Mouse (Mus musculus): Measurements from ENCODE around the gene Arap1. TPM values are rescaled to one million over a fixed set of nuclear protein-coding genes. Genes with fewer than 3 reads are reported as not detected.

The Arap1 gene
- polyA plus RNA-seq, 1 experiment from 2014 or later, result 24.6 TPM

DNA sequence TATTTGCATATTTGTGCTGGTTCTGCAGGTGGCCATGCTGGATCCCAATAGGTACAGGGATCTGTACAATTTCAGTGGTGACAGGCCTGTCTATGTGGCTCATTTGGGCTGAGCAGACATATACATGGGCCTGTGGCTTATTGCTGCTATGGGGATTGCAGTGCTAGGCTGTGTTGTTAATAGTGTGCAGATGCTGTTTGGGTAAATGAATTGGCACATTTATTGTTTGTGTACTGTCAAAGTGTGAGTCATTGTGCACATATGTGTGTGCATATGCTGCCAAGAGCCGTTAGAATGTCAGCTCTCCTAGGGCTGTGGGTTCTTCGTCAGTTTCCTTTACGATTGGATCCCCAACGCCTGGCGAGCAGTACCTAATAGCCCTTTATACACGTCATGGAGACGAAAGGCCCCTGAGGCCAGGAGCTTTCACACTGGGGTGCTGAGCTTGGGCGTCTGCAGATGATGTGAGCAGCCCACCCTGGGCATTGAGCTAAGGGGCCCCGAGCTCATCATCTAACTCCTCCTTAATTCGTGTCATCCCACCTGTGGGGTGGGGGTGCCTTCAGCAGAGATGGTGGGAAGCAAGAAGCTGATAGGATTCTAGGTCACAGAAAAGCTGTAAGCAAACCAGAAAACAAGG is 29.0 kb downstream of the Arap1 start:
- no peak for DNase-seq (ENCODE audit: low spot score)
- Histone ChIP-seq H3K36me3 (no peaks in the 10 kb centered on the region), H3K9me3 (no peaks in the 10 kb centered on the region), H3K4me3 (no peak overlapping the region), H3K4me1 (peaks cover 38% of the 10 kb centered on the region), H3K27me3 (ENCODE audit: insufficient read depth, poor library complexity, severe bottlenecking) (peaks cover 17% of the 10 kb centered on the region), H3K27ac (peak overlapping the region; percentile 84; the same call in 1 of the 2 replicates)
- WGBS, result 82% methylated on average over 10 of the region's 10 CpGs

DNA sequence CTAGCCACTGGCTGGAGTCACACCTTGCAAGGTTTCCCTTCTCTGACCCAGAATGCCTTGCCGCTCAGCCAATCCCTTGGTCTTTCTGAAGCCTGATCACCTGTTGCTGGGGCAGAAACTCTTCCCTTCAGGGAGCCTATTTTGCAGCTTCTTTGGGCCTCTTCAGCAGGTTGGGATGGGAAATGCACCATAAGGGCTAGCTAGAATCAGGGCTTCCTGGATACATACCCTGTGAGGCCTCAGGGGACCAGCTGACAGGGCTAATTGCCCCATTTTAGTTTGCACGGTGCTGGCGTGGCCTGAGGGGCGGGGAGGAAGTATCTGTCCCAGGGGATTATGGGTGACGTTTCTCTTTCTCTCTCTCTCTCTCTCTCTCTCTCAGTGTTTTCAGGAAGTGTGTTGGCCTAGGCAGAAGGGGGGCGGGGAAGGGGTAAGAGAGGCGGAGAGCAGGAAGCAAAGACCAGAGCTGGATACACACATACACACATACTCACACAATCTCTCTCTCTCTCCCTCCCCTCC is 29.9 kb downstream of the Arap1 start:
- H3K9me3 ChIP-seq, result no peaks in the 10 kb centered on the region
- peak overlapping the region; percentile 37 for H3K4me3 ChIP-seq
- WGBS, result 29% methylated on average over 7 of the region's 7 CpGs

DNA sequence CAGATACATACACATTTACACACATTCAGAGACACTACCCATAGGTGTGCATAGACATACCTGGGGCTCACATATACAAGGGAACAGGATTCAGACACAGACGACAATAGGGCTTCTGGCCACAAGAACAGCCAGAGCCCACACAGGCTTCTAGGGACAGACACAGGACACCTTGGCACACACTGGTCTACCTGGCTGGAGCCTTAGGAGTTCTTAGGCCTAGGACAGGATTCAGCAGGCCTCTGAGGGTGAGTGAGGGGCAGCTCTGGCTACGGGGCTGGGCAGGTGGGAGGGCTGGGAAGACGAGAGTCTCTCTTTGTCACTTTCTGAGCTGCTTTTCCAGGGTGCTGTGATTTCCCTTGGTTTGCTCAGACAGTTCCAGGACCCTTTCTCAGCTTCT is 30.4 kb downstream of the Arap1 start:
- H3K9me3 ChIP-seq, result no peaks in the 10 kb centered on the region
- peak overlapping the region; percentile 84 for H3K27ac ChIP-seq
- H3K27me3 ChIP-seq (ENCODE audit: insufficient read depth, poor library complexity, severe bottlenecking), result peaks cover 5% of the 10 kb centered on the region
- H3K36me3 ChIP-seq, result no peaks in the 10 kb centered on the region
- peaks cover 45% of the 10 kb centered on the region for H3K4me1 ChIP-seq
- peak overlapping the region; percentile 37; the same call in 1 of the 2 replicates for H3K4me3 ChIP-seq
- 63% methylated on average over 3 of the region's 3 CpGs for WGBS
- no peak for DNase-seq (ENCODE audit: low spot score)

More for the DNA sequence above, 29.9 kb downstream of the Arap1 start:
- peak overlapping the region; percentile 84 for H3K27ac ChIP-seq
- H3K36me3 ChIP-seq, result no peaks in the 10 kb centered on the region
- H3K27me3 ChIP-seq (ENCODE audit: insufficient read depth, poor library complexity, severe bottlenecking), result peaks cover 9% of the 10 kb centered on the region
- DNase-seq (ENCODE audit: low spot score), result no peak
- H3K4me1 ChIP-seq, result peaks cover 46% of the 10 kb centered on the region

DNA sequence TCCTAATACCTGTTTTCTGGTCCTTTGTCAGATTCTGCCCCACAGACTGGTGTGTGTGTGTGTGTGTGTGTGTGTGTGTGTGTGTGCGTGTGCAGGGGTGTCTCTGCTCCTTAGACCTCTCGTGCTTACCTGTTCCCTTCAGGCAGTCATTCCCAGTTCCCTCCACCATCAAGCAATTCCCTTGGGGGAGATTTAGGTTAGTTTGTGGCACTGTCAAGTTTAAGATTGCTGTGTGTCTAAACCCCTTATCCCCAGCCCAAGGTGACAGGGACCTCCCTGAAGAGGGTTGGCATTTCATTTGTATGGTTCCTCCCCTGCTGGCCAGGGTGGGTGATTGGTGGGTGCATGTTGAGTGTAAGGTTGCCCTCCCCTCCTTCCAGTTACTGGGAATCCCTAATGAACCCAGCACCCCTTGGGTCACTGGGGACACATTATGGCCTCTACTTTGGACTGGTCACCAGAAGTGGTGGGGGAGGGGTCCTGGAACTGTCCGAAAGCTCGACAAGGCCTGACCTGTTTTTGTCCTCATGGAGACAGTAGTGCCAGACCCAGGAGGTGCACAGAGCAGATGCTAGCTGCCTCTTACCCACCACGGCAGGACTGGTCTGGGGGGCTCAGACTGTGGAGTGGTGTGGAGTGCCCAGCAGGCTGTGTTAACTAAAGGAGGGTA is 31.1 kb downstream of the Arap1 start:
- Histone ChIP-seq H3K4me1 (peaks cover 48% of the 10 kb centered on the region), H3K27ac (peak overlapping the region; percentile 84), H3K4me3 (0 out of 2 replicates have a peak overlapping the region, but pooled peaks have one; percentile 37), H3K9me3 (no peaks in the 10 kb centered on the region), H3K36me3 (no peaks in the 10 kb centered on the region), H3K27me3 (ENCODE audit: insufficient read depth, poor library complexity, severe bottlenecking) (no peaks in the 10 kb centered on the region)
- no peak for DNase-seq (ENCODE audit: low spot score)
- 65% methylated on average over 5 of the region's 5 CpGs for WGBS

DNA sequence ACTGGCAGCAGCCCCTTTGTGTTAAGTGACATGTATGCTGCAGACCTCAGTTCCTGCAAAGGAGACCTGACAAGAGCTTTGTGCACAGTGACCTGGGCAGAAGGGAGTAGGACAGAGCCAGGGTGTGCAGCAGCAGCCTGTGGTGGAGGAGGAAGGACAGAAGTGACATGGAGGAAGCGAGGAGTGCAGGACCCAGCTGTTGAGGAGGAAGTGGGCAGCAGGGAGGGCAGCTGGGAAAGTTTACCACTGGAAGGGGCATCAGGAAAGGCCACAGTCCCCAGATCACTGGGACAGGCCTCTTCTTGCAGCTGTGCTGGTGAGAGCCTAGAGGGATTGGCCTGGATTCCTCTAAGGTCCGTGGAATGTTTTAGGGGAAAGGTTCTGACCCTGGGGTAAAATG is 31.9 kb downstream of the Arap1 start:
- DNase-seq (ENCODE audit: low spot score), result no peak
- Histone ChIP-seq H3K4me3 (no peak overlapping the region), H3K27ac (peak overlapping the region; percentile 84), H3K9me3 (no peaks in the 10 kb centered on the region), H3K27me3 (ENCODE audit: insufficient read depth, poor library complexity, severe bottlenecking) (no peaks in the 10 kb centered on the region), H3K36me3 (no peaks in the 10 kb centered on the region), H3K4me1 (peaks cover 56% of the 10 kb centered on the region)
- WGBS, result 63% methylated on average over 2 of the region's 2 CpGs

DNA sequence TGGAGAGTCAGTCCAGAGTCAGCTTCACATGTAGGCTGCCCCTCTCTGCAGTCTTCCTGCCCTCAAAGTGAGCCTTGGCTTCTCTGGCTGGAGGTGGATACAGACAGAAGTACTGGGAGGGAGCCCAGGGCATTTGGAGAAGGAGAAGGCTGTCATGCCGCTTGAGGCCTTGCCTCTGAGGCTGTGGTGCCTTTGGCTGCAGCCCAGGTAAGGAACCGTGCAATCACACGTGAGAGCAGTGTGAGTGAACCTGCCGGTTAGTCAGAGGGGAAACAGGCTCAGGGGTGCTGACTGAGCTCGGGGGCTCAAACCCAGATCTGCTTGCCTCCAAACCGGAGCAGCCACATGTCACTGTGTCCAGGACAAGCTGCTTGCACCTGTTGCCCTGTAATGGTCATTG is 33.6 kb downstream of the Arap1 start:
- H3K9me3 ChIP-seq, result no peaks in the 10 kb centered on the region
- 82% methylated on average over 6 of the region's 6 CpGs for WGBS
- peaks cover 73% of the 10 kb centered on the region for H3K4me1 ChIP-seq
- no peak overlapping the region for H3K4me3 ChIP-seq
- H3K27me3 ChIP-seq (ENCODE audit: insufficient read depth, poor library complexity, severe bottlenecking), result no peaks in the 10 kb centered on the region
- H3K36me3 ChIP-seq, result no peaks in the 10 kb centered on the region
- H3K27ac ChIP-seq, result no peak overlapping the region
- DNase-seq (ENCODE audit: low spot score), result no peak

DNA sequence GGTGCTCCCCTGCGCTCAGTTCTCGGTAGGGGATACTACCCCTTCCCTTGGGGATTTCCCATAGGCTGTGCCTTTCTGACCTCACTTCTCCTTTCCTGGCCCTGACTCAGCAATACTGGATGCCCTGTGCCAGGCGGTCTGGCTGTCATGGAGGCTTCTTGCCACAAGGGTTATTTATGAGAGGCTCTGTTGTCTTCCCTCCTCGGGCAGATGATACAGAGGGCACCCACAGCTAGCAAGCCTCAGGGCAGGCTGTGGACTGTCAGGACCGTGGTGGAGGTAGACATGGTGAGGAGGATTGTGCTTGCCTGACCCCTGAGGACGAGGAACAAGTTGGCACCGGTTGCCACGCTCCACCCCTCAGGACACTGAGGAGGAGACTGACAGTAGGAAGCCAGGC is 34.5 kb downstream of the Arap1 start:
- DNase-seq (ENCODE audit: low spot score), result no peak
- Histone ChIP-seq H3K4me1 (peaks cover 68% of the 10 kb centered on the region), H3K36me3 (no peaks in the 10 kb centered on the region), H3K27ac (peak overlapping the region; percentile 39; the same call in 1 of the 2 replicates), H3K9me3 (no peaks in the 10 kb centered on the region), H3K27me3 (ENCODE audit: insufficient read depth, poor library complexity, severe bottlenecking) (no peaks in the 10 kb centered on the region), H3K4me3 (no peak overlapping the region)
- WGBS, result 65% methylated on average over 8 of the region's 8 CpGs

DNA sequence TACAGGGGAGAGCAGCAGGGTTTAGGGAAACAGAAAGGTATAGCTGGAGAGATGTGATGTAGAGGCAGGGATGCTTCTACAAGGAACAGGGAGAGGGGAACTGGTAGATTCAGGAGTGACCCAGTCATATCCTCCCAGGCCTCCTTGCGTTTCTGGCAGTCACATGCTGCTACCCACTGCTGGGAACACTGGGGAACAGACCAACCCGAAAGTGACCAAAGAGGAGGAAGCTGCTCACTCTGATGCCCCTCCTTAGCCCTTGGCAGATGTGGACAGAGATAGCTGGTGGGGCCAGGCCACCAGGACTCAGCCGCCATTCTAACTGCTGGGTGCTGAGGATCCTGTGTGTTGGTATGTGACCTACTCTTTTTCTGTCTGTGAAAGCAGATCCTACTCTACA is 35.9 kb downstream of the Arap1 start:
- Histone ChIP-seq H3K27ac (peak overlapping the region; percentile 37; the same call in 1 of the 2 replicates), H3K27me3 (ENCODE audit: insufficient read depth, poor library complexity, severe bottlenecking) (no peaks in the 10 kb centered on the region), H3K36me3 (no peaks in the 10 kb centered on the region), H3K4me1 (peaks cover 65% of the 10 kb centered on the region), H3K9me3 (no peaks in the 10 kb centered on the region), H3K4me3 (no peak overlapping the region)
- no peak for DNase-seq (ENCODE audit: low spot score)
- 61% methylated on average over 3 of the region's 3 CpGs for WGBS

DNA sequence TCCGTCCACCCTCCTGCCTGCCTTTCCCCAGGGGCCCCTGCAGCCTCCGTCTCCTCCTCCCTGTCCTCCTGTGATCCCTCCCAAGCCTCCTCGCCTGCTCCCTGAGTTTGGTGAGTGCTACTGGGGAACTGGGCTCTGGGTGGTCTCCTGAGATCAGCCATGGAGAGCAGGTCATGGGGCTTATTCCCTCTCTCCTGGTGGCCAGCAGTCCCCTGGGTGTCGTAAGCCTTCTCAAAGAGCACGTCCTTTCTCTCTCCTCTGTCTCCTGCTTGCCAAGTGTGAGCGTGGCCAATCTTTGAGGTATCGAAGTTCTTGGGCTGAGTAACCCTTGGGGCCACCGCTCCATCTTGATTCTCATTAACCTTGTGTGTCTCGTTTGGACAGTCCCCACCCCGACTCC is 37.1 kb downstream of the Arap1 start:
- H3K4me3 ChIP-seq, result no peak overlapping the region
- H3K4me1 ChIP-seq, result peaks cover 66% of the 10 kb centered on the region
- no peak for DNase-seq (ENCODE audit: low spot score)
- no peaks in the 10 kb centered on the region for H3K36me3 ChIP-seq
- no peaks in the 10 kb centered on the region for H3K27me3 ChIP-seq (ENCODE audit: insufficient read depth, poor library complexity, severe bottlenecking)
- WGBS, result 67% methylated on average over 10 of the region's 10 CpGs
- peak overlapping the region; percentile 59 for H3K27ac ChIP-seq
- H3K9me3 ChIP-seq, result no peaks in the 10 kb centered on the region

DNA sequence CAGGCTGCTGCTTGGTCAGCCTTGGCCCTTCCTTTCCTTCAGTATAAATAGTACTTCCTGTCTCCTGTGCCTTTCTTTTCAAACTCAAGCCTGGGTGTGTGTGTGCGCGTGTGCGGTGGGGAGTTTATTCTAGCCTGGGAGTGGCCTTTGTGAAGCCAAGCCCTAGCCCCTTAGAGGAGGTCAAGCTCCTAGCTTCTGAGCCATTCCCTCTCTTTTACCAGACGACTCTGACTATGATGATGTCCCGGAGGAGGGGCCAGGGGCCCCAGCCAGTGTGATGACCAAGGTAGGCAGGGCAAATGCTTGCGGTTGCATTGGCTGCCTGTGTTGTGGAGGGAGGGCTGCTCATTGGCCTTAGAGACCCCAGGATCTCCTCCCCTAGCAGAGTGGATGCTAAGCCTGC is 37.5 kb downstream of the Arap1 start:
- Histone ChIP-seq H3K27ac (peak overlapping the region; percentile 59), H3K4me1 (peaks cover 70% of the 10 kb centered on the region), H3K36me3 (no peaks in the 10 kb centered on the region), H3K9me3 (no peaks in the 10 kb centered on the region), H3K4me3 (no peak overlapping the region; the same call in 1 of the 2 replicates), H3K27me3 (ENCODE audit: insufficient read depth, poor library complexity, severe bottlenecking) (no peaks in the 10 kb centered on the region)
- WGBS, result 36% methylated on average over 6 of the region's 6 CpGs
- no peak for DNase-seq (ENCODE audit: low spot score)

DNA sequence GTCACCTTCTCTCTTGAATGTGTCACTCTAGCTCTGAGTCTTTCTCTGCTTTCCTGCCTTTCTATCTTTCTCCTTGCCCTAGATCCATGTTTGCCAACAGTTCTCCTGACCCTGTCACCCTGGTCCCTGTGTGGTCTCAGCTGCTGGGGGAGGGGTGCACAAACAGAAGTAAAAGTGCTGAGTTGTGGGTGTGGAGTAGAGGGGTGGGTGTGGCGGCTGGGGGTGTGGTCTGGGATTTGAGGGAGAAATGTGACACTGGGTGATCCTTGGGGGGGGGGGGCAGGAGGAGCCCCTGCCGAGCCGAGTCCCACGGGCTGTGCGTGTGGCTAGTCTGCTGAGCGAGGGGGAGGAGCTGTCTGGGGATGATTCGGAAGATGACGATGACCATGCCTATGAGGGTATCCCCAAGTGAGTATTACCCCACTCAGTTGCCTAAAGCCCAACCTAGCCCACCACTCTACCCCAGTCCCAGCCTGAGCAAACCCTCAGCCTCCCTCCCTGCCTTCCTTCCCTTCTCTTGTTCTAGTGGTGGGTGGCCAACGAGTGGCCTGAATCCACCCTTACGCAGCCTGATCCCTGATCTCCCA is 38.1 kb downstream of the Arap1 start:
- no peak for DNase-seq (ENCODE audit: low spot score)
- H3K27ac ChIP-seq, result peak overlapping the region; percentile 59
- H3K4me3 ChIP-seq, result no peak overlapping the region; the same call in 1 of the 2 replicates
- no peaks in the 10 kb centered on the region for H3K36me3 ChIP-seq
- H3K27me3 ChIP-seq (ENCODE audit: insufficient read depth, poor library complexity, severe bottlenecking), result no peaks in the 10 kb centered on the region
- no peaks in the 10 kb centered on the region for H3K9me3 ChIP-seq
- WGBS, result 47% methylated on average over 10 of the region's 10 CpGs
- peaks cover 76% of the 10 kb centered on the region for H3K4me1 ChIP-seq

DNA sequence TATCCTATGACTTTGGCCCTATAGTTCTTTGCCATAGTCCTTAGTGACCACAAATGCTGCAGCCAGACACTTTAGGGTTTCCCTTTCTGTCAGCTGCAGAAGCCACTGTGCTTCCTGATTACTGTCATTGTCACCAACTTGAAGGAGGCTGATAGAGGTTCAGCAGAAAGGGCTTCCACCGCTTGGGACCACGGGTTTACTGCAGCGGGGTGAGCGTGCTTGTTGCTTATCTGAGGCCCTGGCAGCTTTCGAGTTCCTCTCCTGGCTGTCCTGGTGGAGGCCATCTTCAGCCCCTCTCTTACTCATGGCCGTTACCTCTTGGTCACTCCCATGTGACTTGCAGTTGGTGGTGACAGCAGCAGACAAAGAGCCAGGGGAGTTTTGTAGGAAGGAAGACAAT is 41.4 kb downstream of the Arap1 start:
- Histone ChIP-seq H3K27ac (peak overlapping the region; percentile 50; the same call in 1 of the 2 replicates), H3K9me3 (no peaks in the 10 kb centered on the region), H3K4me1 (peaks cover 89% of the 10 kb centered on the region), H3K36me3 (no peaks in the 10 kb centered on the region), H3K27me3 (ENCODE audit: insufficient read depth, poor library complexity, severe bottlenecking) (no peaks in the 10 kb centered on the region), H3K4me3 (no peak overlapping the region)
- DNase-seq (ENCODE audit: low spot score), result no peak
- 32% methylated on average over 6 of the region's 6 CpGs for WGBS

DNA sequence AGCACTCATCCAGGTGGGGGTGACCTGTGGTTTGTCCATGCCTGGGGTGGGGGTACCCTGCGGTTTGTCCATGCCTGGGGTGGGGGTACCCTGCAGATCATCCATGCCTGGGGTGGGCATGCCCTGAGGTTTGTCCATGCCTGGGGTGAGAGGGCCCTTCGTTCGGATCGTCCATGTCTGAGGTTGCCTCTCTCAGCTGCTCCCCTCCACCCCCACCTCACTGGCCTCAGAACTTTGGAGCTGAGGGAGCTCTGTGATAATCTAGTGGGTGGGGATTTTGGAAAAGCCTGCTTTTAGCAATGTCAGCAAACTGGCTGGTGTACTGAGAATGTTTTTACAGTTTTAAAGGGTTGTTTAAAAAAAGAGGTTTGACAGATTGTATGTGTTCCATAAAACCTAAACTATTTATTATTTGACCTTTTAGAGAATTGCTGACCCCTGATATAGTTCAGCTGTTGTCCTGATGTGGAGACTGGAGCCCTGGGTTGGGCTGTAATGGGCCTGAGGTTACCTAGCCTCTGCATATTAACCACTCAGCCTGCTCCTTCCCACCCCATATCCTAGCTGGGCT is 44.1 kb downstream of the Arap1 start:
- H3K36me3 ChIP-seq, result peaks cover 11% of the 10 kb centered on the region
- no peaks in the 10 kb centered on the region for H3K27me3 ChIP-seq (ENCODE audit: insufficient read depth, poor library complexity, severe bottlenecking)
- H3K27ac ChIP-seq, result peak overlapping the region; percentile 77; the same call in 1 of the 2 replicates
- 61% methylated on average over 4 of the region's 4 CpGs for WGBS
- H3K4me1 ChIP-seq, result peaks cover 75% of the 10 kb centered on the region
- no peak for DNase-seq (ENCODE audit: low spot score)
- no peaks in the 10 kb centered on the region for H3K9me3 ChIP-seq
- no peak overlapping the region for H3K4me3 ChIP-seq

Measured in heart, embryonic 10.5 days (tissue).